Mouse (Mus musculus): ENCODE results near the gene Mrto4. TPM values are rescaled to one million over a fixed set of nuclear protein-coding genes. Genes with fewer than 3 reads are reported as not detected.

Mrto4 gene
- total and polyA plus RNA-seq, 3 experiments, result 176 to 225 (median 195) TPM

DNA sequence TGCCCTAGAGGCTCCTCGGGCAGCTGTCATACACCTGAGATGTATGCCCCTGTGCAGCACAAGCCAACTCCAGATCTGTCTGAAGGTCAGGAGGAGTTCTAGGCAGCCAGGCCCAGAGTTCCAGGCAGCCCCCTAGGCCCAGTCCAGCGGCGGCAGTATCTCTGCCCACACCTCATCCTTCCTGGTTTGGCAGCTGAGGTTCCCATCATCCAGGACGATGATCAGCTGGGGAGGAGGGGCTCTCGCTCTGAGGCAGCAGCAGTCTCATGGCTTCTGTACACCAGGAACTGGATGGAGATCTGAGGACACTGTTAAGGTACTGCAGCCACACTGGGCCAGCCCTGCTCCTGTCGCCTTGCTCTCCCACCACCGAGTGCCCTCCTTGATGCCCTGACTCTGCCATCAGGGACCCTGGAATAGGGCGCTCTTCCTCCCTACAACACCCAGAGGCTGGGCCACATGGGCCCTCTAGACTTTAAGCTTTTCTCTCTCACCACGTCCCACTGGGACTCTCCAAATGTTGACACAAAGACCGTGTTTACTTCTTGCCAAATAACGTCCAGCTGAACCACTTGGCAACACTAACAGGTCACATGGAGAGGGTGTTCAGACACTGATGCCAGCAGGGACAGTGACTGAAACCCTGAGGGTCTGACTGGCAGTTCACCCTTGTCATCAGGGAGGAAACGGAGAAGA is 53.6 kb downstream of the Mrto4 start:
- no peak overlapping the region for H3K27ac ChIP-seq (ENCODE audit: insufficient read depth, low read depth)
- H3K9me3 ChIP-seq (replicated peaks; ENCODE audit: low read length), result no peaks in the 10 kb centered on the region
- no peaks in the 10 kb centered on the region for H3K79me2 ChIP-seq (replicated peaks; ENCODE audit: control insufficient read depth, extremely low read depth, insufficient read depth, poor library complexity, severe bottlenecking)
- no peak overlapping the region for H3K9ac ChIP-seq (ENCODE audit: insufficient read depth, low read depth)
- H3K4me1 ChIP-seq (ENCODE audit: control insufficient read depth in 1 of 2, insufficient read depth in 2 of 2), result peaks cover 27 to 46% of the 10 kb centered on the region in 2 experiments
- dilution Hi-C loops (cut with MboI; ENCODE audit: extremely low pct_ligation_motif_present, extremely low pct_unique_long_range_greater_than_20kb, low sequenced_read_pairs), result no loop called here
- no peaks in the 10 kb centered on the region for H3K27me3 ChIP-seq (replicated peaks)
- no peak overlapping the region for H3K4me2 ChIP-seq (ENCODE audit: insufficient read depth, low read depth, poor library complexity, severe bottlenecking)
- peaks cover 6 to 55% of the 10 kb centered on the region in 2 experiments for H3K36me3 ChIP-seq (replicated peaks in 1 of 2; ENCODE audit: control insufficient read depth in 1 of 2, insufficient read depth in 1 of 2, low read length in 1 of 2)
- in situ Hi-C loops (cut with MboI; ENCODE audit: low pct_ligation_motif_present, low pct_unique_long_range_greater_than_20kb, low sequenced_read_pairs), result no loop called here
- DNase-seq (ENCODE audit: extremely low read depth), result no peak
- no peak for TF ChIP-seq EP300 (IDR thresholded peaks at IDR 0.05; ENCODE audit: low read length)
- TF ChIP-seq ZKSCAN1 (IDR thresholded peaks at IDR 0.05; ENCODE audit: borderline replicate concordance, low read depth, low read length), result no peak
- no peak overlapping the region for H3K4me3 ChIP-seq (replicated peaks in 1 of 3; ENCODE audit: low read depth in 2 of 3, low read length in 2 of 3, poor library complexity in 1 of 3)

DNA sequence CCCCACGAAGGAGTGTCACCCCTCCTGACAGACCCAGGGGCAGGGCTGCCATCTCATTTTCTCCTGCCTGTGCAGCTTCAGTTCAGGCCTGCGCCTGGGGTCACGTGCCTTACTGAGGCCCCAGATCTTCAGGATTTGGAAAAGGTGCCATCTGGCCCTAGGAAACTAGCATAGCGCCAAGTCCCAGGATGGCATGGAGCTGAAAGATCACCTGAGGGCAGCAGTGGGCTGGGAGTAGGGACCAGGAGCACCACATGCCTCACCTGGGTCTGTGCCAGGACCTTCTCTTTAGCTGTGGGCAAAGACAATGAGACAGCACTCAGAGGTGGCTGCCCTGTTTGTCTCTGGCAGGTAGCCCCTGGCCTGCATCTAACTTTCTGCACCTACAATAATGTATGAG is 54.8 kb downstream of the Mrto4 start:
- Histone ChIP-seq H3K27me3 (replicated peaks) (no peaks in the 10 kb centered on the region), H3K4me2 (ENCODE audit: insufficient read depth, low read depth, poor library complexity, severe bottlenecking) (no peak overlapping the region), H3K36me3 (replicated peaks in 1 of 2; ENCODE audit: control insufficient read depth in 1 of 2, insufficient read depth in 1 of 2, low read length in 1 of 2) (peaks cover 6 to 51% of the 10 kb centered on the region in 2 experiments), H3K27ac (ENCODE audit: insufficient read depth, low read depth) (no peak overlapping the region), H3K4me3 (replicated peaks in 1 of 3; ENCODE audit: low read depth in 2 of 3, low read length in 2 of 3, poor library complexity in 1 of 3) (no peak overlapping the region), H3K9me3 (replicated peaks; ENCODE audit: low read length) (no peaks in the 10 kb centered on the region), H3K79me2 (replicated peaks; ENCODE audit: control insufficient read depth, extremely low read depth, insufficient read depth, poor library complexity, severe bottlenecking) (no peaks in the 10 kb centered on the region), H3K4me1 (ENCODE audit: control insufficient read depth in 1 of 2, insufficient read depth in 2 of 2) (peaks cover 30 to 57% of the 10 kb centered on the region in 2 experiments), H3K9ac (ENCODE audit: insufficient read depth, low read depth) (no peak overlapping the region)
- in situ Hi-C loops (cut with MboI; ENCODE audit: low pct_ligation_motif_present, low pct_unique_long_range_greater_than_20kb, low sequenced_read_pairs), result no loop called here
- no peak for DNase-seq (ENCODE audit: extremely low read depth)
- dilution Hi-C loops (cut with MboI; ENCODE audit: extremely low pct_ligation_motif_present, extremely low pct_unique_long_range_greater_than_20kb, low sequenced_read_pairs), result no loop called here
- no peak for TF ChIP-seq USF1 (IDR thresholded peaks at IDR 0.05; ENCODE audit: low read depth, low read length)
- TF ChIP-seq IRF4 (IDR thresholded peaks at IDR 0.05; ENCODE audit: low read depth, low read length), result no peak
- TF ChIP-seq SIN3A (IDR thresholded peaks at IDR 0.05; ENCODE audit: low read length), result no peak
- TF ChIP-seq NELFE (IDR thresholded peaks at IDR 0.05; ENCODE audit: low read depth, low read length), result no peak
- no peak; a peak in 1 of 4 replicates for TF ChIP-seq CTCF (conservative IDR thresholded peaks at IDR 0.05 in 1 of 2, IDR thresholded peaks at IDR 0.05 in 1 of 2; ENCODE audit: low read depth in 2 of 2, low read length in 2 of 2)
- TF ChIP-seq ZKSCAN1 (IDR thresholded peaks at IDR 0.05; ENCODE audit: borderline replicate concordance, low read depth, low read length), result no peak
- TF ChIP-seq UBTF (IDR thresholded peaks at IDR 0.05; ENCODE audit: low read depth, low read length), result no peak
- no peak for TF ChIP-seq E2F4 (IDR thresholded peaks at IDR 0.05; ENCODE audit: insufficient replicate concordance, low read depth, low read length)
- no peak for TF ChIP-seq POLR2AphosphoS2 (IDR thresholded peaks at IDR 0.05; ENCODE audit: low read depth, low read length)
- no peak for TF ChIP-seq MYC (IDR thresholded peaks at IDR 0.05; ENCODE audit: low read depth, low read length)
- no peak for TF ChIP-seq ZC3H11A (IDR thresholded peaks at IDR 0.05; ENCODE audit: low read depth, low read length)
- TF ChIP-seq KAT2A (IDR thresholded peaks at IDR 0.05; ENCODE audit: insufficient replicate concordance, low read length), result no peak
- TF ChIP-seq MXI1 (IDR thresholded peaks at IDR 0.05; ENCODE audit: low read depth, low read length), result no peak
- no peak for TF ChIP-seq GABPA (IDR thresholded peaks at IDR 0.05; ENCODE audit: insufficient replicate concordance, low read depth, low read length)

Other genes starting within 250 kb of the Mrto4 start
- 139 and 151 TPM in 2 replicates for gene Minos1, start 221.5 kb downstream of the Mrto4 start, total RNA-seq (2012; rRNA removed)
- 36.8 and 39.2 TPM in 2 replicates for gene Minos1, start 221.5 kb downstream of the Mrto4 start, total RNA-seq (2014; rRNA removed)
- gene Minos1, start 221.5 kb downstream of the Mrto4 start, polyA plus RNA-seq (2012; ENCODE audit: insufficient read length, low read depth), result 410 and 418 TPM in 2 replicates
- 83.5 and 86.4 TPM in 2 replicates for gene Capzb, start 159.7 kb downstream of the Mrto4 start, total RNA-seq (2012; rRNA removed)
- gene Capzb, start 159.7 kb downstream of the Mrto4 start, total RNA-seq (2014; rRNA removed), result 144 and 160 TPM in 2 replicates
- gene Capzb, start 159.7 kb downstream of the Mrto4 start, polyA plus RNA-seq (2012; ENCODE audit: insufficient read length, low read depth), result 382 and 388 TPM in 2 replicates
- 6.2 and 7.1 TPM in 2 replicates for gene Pqlc2, start 41.9 kb downstream of the Mrto4 start, total RNA-seq (2012; rRNA removed)
- 6.5 and 6.8 TPM in 2 replicates for gene Pqlc2, start 41.9 kb downstream of the Mrto4 start, total RNA-seq (2014; rRNA removed)
- gene Pqlc2, start 41.9 kb downstream of the Mrto4 start, polyA plus RNA-seq (2012; ENCODE audit: insufficient read length, low read depth), result 7.4 and 8.1 TPM in 2 replicates
- gene Akr7a5, start 41.8 kb downstream of the Mrto4 start, total RNA-seq (2012; rRNA removed), result 30.4 and 37.7 TPM in 2 replicates
- 16.7 and 24.2 TPM in 2 replicates for gene Akr7a5, start 41.8 kb downstream of the Mrto4 start, total RNA-seq (2014; rRNA removed)
- gene Akr7a5, start 41.8 kb downstream of the Mrto4 start, polyA plus RNA-seq (2012; ENCODE audit: insufficient read length, low read depth), result 27.0 and 27.7 TPM in 2 replicates
- gene Emc1, start within 50 bp of the Mrto4 start, total RNA-seq (2012; rRNA removed), result 25.7 and 33.7 TPM in 2 replicates
- 19.1 and 20.8 TPM in 2 replicates for gene Emc1, start within 50 bp of the Mrto4 start, total RNA-seq (2014; rRNA removed)
- 10.2 and 12.0 TPM in 2 replicates for gene Emc1, start within 50 bp of the Mrto4 start, polyA plus RNA-seq (2012; ENCODE audit: insufficient read length, low read depth)
- gene Ubr4, start within 50 bp of the Mrto4 start, total RNA-seq (2012; rRNA removed), result 71.9 and 90.8 TPM in 2 replicates
- 26.0 and 43.0 TPM in 2 replicates for gene Ubr4, start within 50 bp of the Mrto4 start, total RNA-seq (2014; rRNA removed)
- 77.4 and 102 TPM in 2 replicates for gene Ubr4, start within 50 bp of the Mrto4 start, polyA plus RNA-seq (2012; ENCODE audit: insufficient read length, low read depth)
- gene Iffo2, start 178.0 kb upstream of the Mrto4 start, total RNA-seq (2012; rRNA removed), result 2.1 and 3.0 TPM in 2 replicates
- 0.28 and 0.38 TPM in 2 replicates for gene Iffo2, start 178.0 kb upstream of the Mrto4 start, total RNA-seq (2014; rRNA removed)
- gene Iffo2, start 178.0 kb upstream of the Mrto4 start, polyA plus RNA-seq (2012; ENCODE audit: insufficient read length, low read depth), result 0.42 and 0.60 TPM in 2 replicates